Mouse (Mus musculus) intestine, embryonic 16.5 days (tissue): ENCODE data around the gene Fat4. TPM values are rescaled to one million over a fixed set of nuclear protein-coding genes. Genes with fewer than 3 reads are reported as not detected.

Source experiments
- ATAC-seq: fragments of 200-750 bp; cut with Nextera tagmentation; 2 replicates; pipeline ENCODE4 v1.8.0; 2017; ENCODE audit warnings: moderate TSS enrichment, moderate library complexity
- H3K27ac ChIP-seq: fragments of 300-500 bp; sonication (generic); 2 replicates; pipeline ENCODE4 v1.5.1; 2014; ENCODE audit warnings: mild to moderate bottlenecking, low read length
- H3K27me3 ChIP-seq: fragments of 300-500 bp; sonication (generic); replicated peaks from 2 replicates; pipeline ENCODE4 v1.6.1; 2014; ENCODE audit warnings: low read length, control low read depth, mixed read lengths; ENCODE audit not compliant: control insufficient read depth, insufficient read depth
- H3K36me3 ChIP-seq: fragments of 300-500 bp; sonication (generic); 2 replicates; pipeline ENCODE4 v1.6.1; 2014; ENCODE audit warnings: low read length, control low read depth; ENCODE audit not compliant: control insufficient read depth, insufficient read depth
- H3K4me1 ChIP-seq: fragments of 300-500 bp; sonication (generic); 2 replicates; pipeline ENCODE4 v1.6.1; 2014; ENCODE audit warnings: low read length, control low read depth, mixed read lengths; ENCODE audit not compliant: control insufficient read depth, insufficient read depth
- H3K4me2 ChIP-seq: fragments of 300-500 bp; sonication (generic); 2 replicates; pipeline ENCODE4 v1.6.1; 2014; ENCODE audit warnings: low read depth, low read length, control low read depth
- H3K4me3 ChIP-seq: fragments of 300-500 bp; sonication (generic); 2 replicates; pipeline ENCODE4 v1.5.1; 2014; ENCODE audit warnings: mild to moderate bottlenecking, low read length
- H3K9ac ChIP-seq: fragments of 300-500 bp; sonication (generic); 2 replicates; pipeline ENCODE4 v1.6.1; 2014; ENCODE audit warnings: low read depth, low read length
- H3K9me3 ChIP-seq: fragments of 300-500 bp; sonication (generic); 2 replicates; pipeline ENCODE4 v1.6.1; 2016; ENCODE audit warnings: low read length, control low read depth; ENCODE audit not compliant: control insufficient read depth
- WGBS: fragments of 180-500 bp; shearing (Covaris S2); extraction: QIAGEN DNeasy Blood & Tissue Kit; methylation state at CpG from one replicate; pipeline ENCODE4 v1.1.7; 2014; 5-methylcytosine and 5-hydroxymethylcytosine counted together
- polyA plus RNA-seq: library from polyadenylated mRNA; unstranded; fragments of >200 nt; fragmentation: Nextera tagmentation; extraction: Ambion mirVana; gene quantifications from 2 replicates; pipeline ENCODE4 v1.2.1, GENCODE M21; 2015

The Fat4 gene
- polyA plus RNA-seq = 3.5 and 3.7 TPM in 2 replicates

- Histone ChIP-seq H3K4me2 (peak within 1 kb of the TSS; percentile 91), H3K27me3 (peaks cover 13% of the 10 kb centered on the region), H3K27ac (peak within 1 kb of the TSS; percentile 96), H3K4me3 (peak within 1 kb of the TSS; percentile 81), H3K4me1 (peaks cover 21% of the 10 kb centered on the region), H3K9me3 (no peaks in the 10 kb centered on the region), H3K36me3 (peaks cover 5% of the 10 kb centered on the region; the same call in 1 of the 2 replicates), H3K9ac (peak within 1 kb of the TSS; percentile 80)
- WGBS = under 1% methylated on average over 29 of the region's 29 CpGs
- ATAC-seq = no peak
These were observed at the start of gene Fat4 for GRCm38 (mm10) chr3:38886890-38887355. Fat4 (plus strand) TSS chr3:38886940.

- no peak for ATAC-seq
- no peak overlapping the region for H3K9ac ChIP-seq
- WGBS = 69% methylated on average over 2 of the region's 2 CpGs
- no peak overlapping the region for H3K4me3 ChIP-seq
- no peak overlapping the region for H3K4me2 ChIP-seq
- no peaks in the 10 kb centered on the region for H3K4me1 ChIP-seq
- no peaks in the 10 kb centered on the region for H3K27me3 ChIP-seq
- no peak overlapping the region for H3K27ac ChIP-seq
- no peaks in the 10 kb centered on the region for H3K9me3 ChIP-seq
- H3K36me3 ChIP-seq = no peaks in the 10 kb centered on the region
These were observed 47.3 kb upstream of the Fat4 start for GRCm38 (mm10) chr3:38839438-38839837.

GRCm38 (mm10) chr3:38843000-38843538 lies 43.7 kb upstream of the Fat4 start:
- H3K4me3 ChIP-seq = no peak overlapping the region
- ATAC-seq = no peak
- no peaks in the 10 kb centered on the region for H3K36me3 ChIP-seq
- H3K4me2 ChIP-seq = no peak overlapping the region
- H3K9me3 ChIP-seq = no peaks in the 10 kb centered on the region
- H3K4me1 ChIP-seq = no peaks in the 10 kb centered on the region
- 85% methylated on average over 7 of the region's 7 CpGs for WGBS
- H3K9ac ChIP-seq = no peak overlapping the region
- no peak overlapping the region for H3K27ac ChIP-seq
- no peaks in the 10 kb centered on the region for H3K27me3 ChIP-seq

DNA sequence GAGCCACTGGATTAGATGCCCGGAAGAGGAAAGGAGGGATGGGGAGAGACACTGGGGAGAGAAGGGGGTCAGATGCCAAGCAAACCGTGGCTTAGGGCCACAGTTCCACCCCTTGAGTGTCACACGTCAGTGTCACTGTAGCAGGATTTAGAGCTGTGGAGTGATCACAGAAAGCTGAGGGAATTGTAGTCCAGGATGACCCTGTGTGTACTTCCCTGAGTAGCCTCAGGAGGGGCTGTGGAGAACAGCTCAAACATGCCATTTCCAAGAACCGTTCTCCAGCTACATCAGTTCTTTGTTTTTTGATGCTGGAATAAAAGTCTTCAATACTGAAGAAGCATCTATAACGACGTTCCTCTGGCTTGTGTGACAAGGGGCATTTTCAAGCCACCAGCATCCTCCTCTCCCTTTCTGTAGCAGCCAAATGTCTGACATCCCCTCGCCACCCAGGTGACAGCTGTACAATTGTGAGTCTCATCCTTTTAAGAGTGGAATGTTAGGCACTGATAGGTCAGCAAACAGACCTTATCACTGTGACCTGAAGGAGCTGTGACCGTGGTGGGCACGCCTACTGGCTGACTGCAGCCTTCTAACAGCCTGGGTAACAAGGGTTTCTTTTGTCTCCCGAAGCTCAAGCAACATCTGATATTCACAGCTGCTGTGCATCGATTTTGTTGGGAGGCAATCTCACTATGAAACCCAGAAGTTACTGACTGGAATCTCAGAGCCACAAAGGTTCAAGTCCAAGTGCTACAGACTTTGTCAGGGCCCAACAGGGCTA lies 39.9 kb upstream of the Fat4 start:
- 44% methylated on average over 11 of the region's 11 CpGs for WGBS
- Histone ChIP-seq H3K9me3 (no peaks in the 10 kb centered on the region), H3K27me3 (no peaks in the 10 kb centered on the region), H3K36me3 (no peaks in the 10 kb centered on the region), H3K27ac (no peak overlapping the region), H3K9ac (no peak overlapping the region), H3K4me3 (no peak overlapping the region), H3K4me1 (no peaks in the 10 kb centered on the region), H3K4me2 (no peak overlapping the region)
- ATAC-seq = no peak

DNA sequence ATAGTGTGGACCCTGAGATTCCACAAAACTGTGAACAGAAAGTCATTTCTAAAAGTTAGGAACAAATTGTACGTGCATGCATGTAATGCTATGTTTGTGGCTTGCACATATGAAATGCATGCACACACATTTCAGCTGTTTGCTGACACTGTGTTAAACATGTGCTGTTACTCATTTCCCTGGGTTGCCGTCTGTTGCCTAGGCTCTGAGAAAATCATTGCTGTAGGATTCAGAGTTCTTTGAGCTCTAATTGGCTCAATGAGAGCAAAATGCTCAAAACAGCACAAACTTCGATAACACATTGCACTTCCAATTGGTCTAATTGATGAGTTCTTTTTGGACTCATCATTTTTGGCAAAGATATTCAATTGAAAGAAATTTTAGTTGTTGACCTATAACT lies 37.7 kb upstream of the Fat4 start:
- no peak for ATAC-seq
- Histone ChIP-seq H3K9ac (no peak overlapping the region), H3K4me1 (no peaks in the 10 kb centered on the region), H3K9me3 (no peaks in the 10 kb centered on the region), H3K4me3 (no peak overlapping the region), H3K27ac (no peak overlapping the region), H3K4me2 (no peak overlapping the region), H3K27me3 (no peaks in the 10 kb centered on the region), H3K36me3 (no peaks in the 10 kb centered on the region)
- 72% methylated on average over 3 of the region's 3 CpGs for WGBS

DNA sequence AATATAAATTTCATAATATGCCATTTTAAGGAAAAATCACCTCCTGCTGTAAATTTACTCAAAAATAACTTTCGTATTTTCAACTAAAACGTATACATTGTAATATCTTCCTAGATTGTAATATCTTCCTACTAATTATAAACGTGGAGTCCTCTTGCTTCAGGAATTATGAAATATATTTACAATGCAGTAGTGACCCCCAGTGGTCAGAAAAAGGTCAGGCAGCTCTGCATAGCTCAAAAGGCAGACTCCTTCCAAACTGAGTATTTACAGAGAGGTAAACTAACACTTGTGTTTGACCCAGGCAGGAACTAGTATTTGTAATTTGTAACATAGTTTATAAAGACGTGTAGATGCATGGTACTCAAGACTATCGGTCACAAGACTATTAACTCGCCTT lies 37.2 kb upstream of the Fat4 start:
- WGBS = 21% methylated on average over 6 of the region's 6 CpGs
- Histone ChIP-seq H3K9me3 (no peaks in the 10 kb centered on the region), H3K36me3 (no peaks in the 10 kb centered on the region), H3K27me3 (no peaks in the 10 kb centered on the region), H3K4me3 (no peak overlapping the region), H3K4me2 (no peak overlapping the region), H3K4me1 (no peaks in the 10 kb centered on the region), H3K27ac (no peak overlapping the region), H3K9ac (no peak overlapping the region)
- no peak for ATAC-seq

DNA sequence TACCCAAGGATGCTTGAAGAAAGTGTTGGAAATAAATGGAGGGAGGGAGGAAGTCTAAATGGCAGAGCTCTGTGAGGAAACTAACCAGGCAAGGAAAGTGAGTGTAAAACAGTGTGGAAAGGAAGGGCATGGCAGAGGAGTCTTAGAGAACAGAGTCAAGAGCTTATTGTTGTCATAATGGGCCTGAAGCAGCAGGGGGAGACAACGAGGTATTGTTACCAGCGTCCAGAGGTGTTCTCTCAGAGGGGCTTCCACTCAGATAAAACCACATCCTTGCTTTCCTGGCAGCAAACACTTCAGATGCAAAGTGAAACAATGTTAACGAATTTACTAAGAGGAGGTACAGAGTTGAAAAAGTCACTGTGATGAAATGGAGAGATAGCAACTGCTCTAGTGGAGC lies 33.1 kb upstream of the Fat4 start:
- 22% methylated on average over 3 of the region's 3 CpGs for WGBS
- no peak for ATAC-seq
- Histone ChIP-seq H3K4me1 (no peaks in the 10 kb centered on the region), H3K4me3 (no peak overlapping the region), H3K4me2 (no peak overlapping the region), H3K9ac (no peak overlapping the region), H3K27ac (no peak overlapping the region), H3K9me3 (no peaks in the 10 kb centered on the region), H3K27me3 (no peaks in the 10 kb centered on the region), H3K36me3 (no peaks in the 10 kb centered on the region)

- H3K27me3 ChIP-seq = no peaks in the 10 kb centered on the region
- ATAC-seq = no peak
- H3K27ac ChIP-seq = no peak overlapping the region
These were observed 26.1 kb upstream of the Fat4 start for GRCm38 (mm10) chr3:38860683-38861082.

GRCm38 (mm10) chr3:38871291-38871690 lies 15.4 kb upstream of the Fat4 start:
- 0 out of 2 replicates have a peak, but pooled peaks cover 3% of the 10 kb centered on the region for H3K9me3 ChIP-seq
- ATAC-seq = no peak
- H3K9ac ChIP-seq = no peak overlapping the region
- no peaks in the 10 kb centered on the region for H3K4me1 ChIP-seq
- no peak overlapping the region for H3K4me2 ChIP-seq
- no peaks in the 10 kb centered on the region for H3K36me3 ChIP-seq
- 73% methylated on average over 2 of the region's 2 CpGs for WGBS
- H3K4me3 ChIP-seq = no peak overlapping the region
- H3K27ac ChIP-seq = no peak overlapping the region
- no peaks in the 10 kb centered on the region for H3K27me3 ChIP-seq

More at GRCm38 (mm10) chr3:38860683-38861082, 26.1 kb upstream of the Fat4 start:
- Histone ChIP-seq H3K9me3 (no peaks in the 10 kb centered on the region), H3K4me3 (no peak overlapping the region), H3K9ac (no peak overlapping the region), H3K4me2 (no peak overlapping the region), H3K4me1 (no peaks in the 10 kb centered on the region), H3K36me3 (no peaks in the 10 kb centered on the region)
- WGBS = 46% methylated on average over 5 of the region's 5 CpGs
